Mouse (Mus musculus) lung, embryonic 14.5 days (tissue): Measurements from ENCODE around the gene Adamtsl5. TPM values are rescaled to one million over a fixed set of nuclear protein-coding genes. Genes with fewer than 3 reads are reported as not detected.

ENCODE experiments used
- ATAC-seq: fragments of 200-750 bp; cut with Nextera tagmentation; 2 replicates; pipeline ENCODE4 v1.8.0; 2017; ENCODE audit warnings: mild to moderate bottlenecking, moderate TSS enrichment, moderate library complexity; ENCODE audit not compliant: insufficient read depth
- DNase-seq: peaks from one replicate; pipeline ENCODE4 v3.0.0-alpha.2; 2015
- H3K27ac ChIP-seq: fragments of 300-500 bp; sonication (generic); 2 replicates; pipeline ENCODE4 v1.5.1; 2014; ENCODE audit warnings: low read depth, mild to moderate bottlenecking, moderate library complexity
- H3K27me3 ChIP-seq: fragments of 300-500 bp; sonication (generic); 2 replicates; pipeline ENCODE4 v1.6.1; 2014; ENCODE audit warnings: low read length, control low read depth; ENCODE audit not compliant: insufficient read depth
- H3K36me3 ChIP-seq: fragments of 300-500 bp; sonication (generic); 2 replicates; pipeline ENCODE4 v1.6.1; 2014; ENCODE audit warnings: control low read depth; ENCODE audit not compliant: insufficient read depth
- H3K4me1 ChIP-seq: fragments of 300-500 bp; sonication (generic); 2 replicates; pipeline ENCODE4 v1.6.1; 2014; ENCODE audit warnings: antibody characterized with exemption, control low read depth; ENCODE audit not compliant: insufficient read depth
- H3K4me2 ChIP-seq: fragments of 300-500 bp; sonication (generic); 2 replicates; pipeline ENCODE4 v1.6.1; 2014; ENCODE audit warnings: mild to moderate bottlenecking
- H3K4me3 ChIP-seq: fragments of 300-500 bp; sonication (generic); 2 replicates; pipeline ENCODE4 v1.5.1; 2014; ENCODE audit warnings: low read depth, low read length
- H3K9ac ChIP-seq: fragments of 300-500 bp; sonication (generic); 2 replicates; pipeline ENCODE4 v1.6.1; 2014
- H3K9me3 ChIP-seq: fragments of 300-500 bp; sonication (generic); 2 replicates; pipeline ENCODE4 v1.6.1; 2016; ENCODE audit warnings: low read depth, low read length, control low read depth
- CTCF ChIP-seq: IDR thresholded peaks from 2 replicates; pipeline ENCODE4 v1.5.1; 2016; ENCODE audit warnings: antibody characterized with exemption, low read depth
- WGBS: fragments of 180-500 bp; shearing (Covaris S2); extraction: QIAGEN DNeasy Blood & Tissue Kit; methylation state at CpG from one replicate; pipeline ENCODE4 v1.1.7; 2014; 5-methylcytosine and 5-hydroxymethylcytosine counted together
- polyA plus RNA-seq: library from polyadenylated mRNA; unstranded; fragments of >200 nt; fragmentation: Nextera tagmentation; extraction: Ambion mirVana; gene quantifications from 2 replicates; pipeline ENCODE4 v1.2.1, GENCODE M21; 2014

The Adamtsl5 gene
- polyA plus RNA-seq, 1 experiment from 2014 or later: 0.68 TPM

DNA sequence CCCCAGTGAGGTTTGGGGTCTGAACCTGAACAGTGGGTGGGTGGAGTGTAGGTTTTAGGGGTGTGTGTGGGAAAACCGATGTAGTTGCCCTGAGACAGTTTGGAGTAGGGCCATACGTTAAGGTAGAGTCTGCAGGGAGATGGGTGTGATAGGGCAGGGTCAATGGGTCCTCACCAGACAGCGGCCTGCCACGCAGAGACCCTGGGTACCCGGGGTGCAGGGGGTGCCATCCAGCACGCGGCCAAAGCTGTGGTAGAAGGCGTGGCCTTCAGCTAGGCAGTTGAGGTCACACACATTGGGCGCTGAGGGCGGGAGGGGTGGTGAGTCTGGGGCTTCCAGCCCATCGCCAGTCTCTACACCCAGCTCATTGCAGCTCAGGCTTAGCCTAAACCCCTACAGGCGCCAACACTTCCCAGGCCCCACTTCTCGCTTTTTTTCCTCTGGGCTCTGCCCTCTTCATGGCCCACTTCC is 4.8 kb downstream of the Adamtsl5 start:
- Histone ChIP-seq H3K9me3 (no peaks in the 10 kb centered on the region), H3K4me3 (peak overlapping the region; percentile 34), H3K9ac (peak overlapping the region; percentile 16; the same call in 1 of the 2 replicates), H3K36me3 (no peaks in the 10 kb centered on the region), H3K4me1 (peaks cover 12% of the 10 kb centered on the region; the same call in 1 of the 2 replicates), H3K27me3 (peaks cover 80% of the 10 kb centered on the region), H3K27ac (0 out of 2 replicates have a peak overlapping the region, but pooled peaks have one; percentile 12), H3K4me2 (peak overlapping the region; percentile 59)
- DNase-seq (no peak), ATAC-seq (peak; percentile 12; the same call in 1 of the 2 replicates)
- whole genome bisulfite sequencing: 21% methylated on average over 13 of the region's 13 CpGs
- no peak for TF ChIP-seq CTCF

DNA sequence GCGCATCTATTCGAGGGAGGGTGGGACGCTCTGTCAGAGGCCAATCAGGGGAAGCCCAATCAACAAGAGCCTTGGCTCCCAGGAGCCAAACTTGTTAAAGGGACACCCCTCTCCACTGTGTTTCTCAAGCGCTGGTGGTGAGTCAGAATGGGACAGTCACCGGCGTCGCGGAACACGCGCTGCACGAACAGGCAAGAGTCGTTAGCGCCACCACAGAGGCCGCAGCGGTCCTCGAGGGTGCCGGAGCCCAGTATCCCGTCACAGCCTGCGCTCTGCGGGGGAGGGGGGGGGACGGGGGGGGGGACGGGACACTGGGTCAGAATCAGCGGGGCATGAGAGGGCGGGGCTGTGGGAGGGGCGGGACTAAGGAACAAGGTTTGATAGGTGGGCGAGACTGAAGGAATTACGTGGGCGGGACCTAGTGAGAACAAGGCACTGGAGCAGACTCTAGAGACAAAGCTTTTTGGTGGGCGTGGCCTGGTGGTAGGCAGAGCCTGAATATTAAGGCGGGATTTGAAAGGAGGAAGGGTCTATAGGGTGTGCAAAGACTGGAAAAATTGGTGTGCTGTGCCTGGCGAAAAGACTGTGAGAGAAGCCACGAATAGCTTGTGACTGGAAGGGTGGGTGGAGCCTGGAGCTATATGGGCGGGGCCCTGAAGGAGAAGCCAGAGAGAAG is 5.3 kb downstream of the Adamtsl5 start:
- peak overlapping the region; percentile 34 for H3K4me3 ChIP-seq
- DNase-seq (peak; percentile 91), ATAC-seq (peak; percentile 77)
- H3K4me2 ChIP-seq: peak overlapping the region; percentile 59
- H3K27me3 ChIP-seq: peaks cover 74% of the 10 kb centered on the region
- peaks cover 7% of the 10 kb centered on the region; the same call in 1 of the 2 replicates for H3K4me1 ChIP-seq
- H3K9me3 ChIP-seq: no peaks in the 10 kb centered on the region
- 1% methylated on average over 32 of the region's 33 CpGs for WGBS
- TF ChIP-seq CTCF: no peak
- no peak overlapping the region for H3K9ac ChIP-seq
- H3K27ac ChIP-seq: 0 out of 2 replicates have a peak overlapping the region, but pooled peaks have one; percentile 12
- no peaks in the 10 kb centered on the region for H3K36me3 ChIP-seq

- Histone ChIP-seq H3K4me1 (peaks cover 7% of the 10 kb centered on the region; the same call in 1 of the 2 replicates), H3K9ac (no peak overlapping the region; the same call in 1 of the 2 replicates), H3K36me3 (no peaks in the 10 kb centered on the region), H3K4me2 (peak overlapping the region; percentile 59), H3K27ac (no peak overlapping the region), H3K27me3 (peaks cover 69% of the 10 kb centered on the region), H3K9me3 (no peaks in the 10 kb centered on the region), H3K4me3 (peak overlapping the region; percentile 34)
- DNase-seq (no peak), ATAC-seq (peak; percentile 21)
- no peak for TF ChIP-seq CTCF
- WGBS: 2% methylated on average over 26 of the region's 26 CpGs
These were observed 5.9 kb downstream of the Adamtsl5 start for GRCm38 (mm10) chr10:80342305-80342748.

DNA sequence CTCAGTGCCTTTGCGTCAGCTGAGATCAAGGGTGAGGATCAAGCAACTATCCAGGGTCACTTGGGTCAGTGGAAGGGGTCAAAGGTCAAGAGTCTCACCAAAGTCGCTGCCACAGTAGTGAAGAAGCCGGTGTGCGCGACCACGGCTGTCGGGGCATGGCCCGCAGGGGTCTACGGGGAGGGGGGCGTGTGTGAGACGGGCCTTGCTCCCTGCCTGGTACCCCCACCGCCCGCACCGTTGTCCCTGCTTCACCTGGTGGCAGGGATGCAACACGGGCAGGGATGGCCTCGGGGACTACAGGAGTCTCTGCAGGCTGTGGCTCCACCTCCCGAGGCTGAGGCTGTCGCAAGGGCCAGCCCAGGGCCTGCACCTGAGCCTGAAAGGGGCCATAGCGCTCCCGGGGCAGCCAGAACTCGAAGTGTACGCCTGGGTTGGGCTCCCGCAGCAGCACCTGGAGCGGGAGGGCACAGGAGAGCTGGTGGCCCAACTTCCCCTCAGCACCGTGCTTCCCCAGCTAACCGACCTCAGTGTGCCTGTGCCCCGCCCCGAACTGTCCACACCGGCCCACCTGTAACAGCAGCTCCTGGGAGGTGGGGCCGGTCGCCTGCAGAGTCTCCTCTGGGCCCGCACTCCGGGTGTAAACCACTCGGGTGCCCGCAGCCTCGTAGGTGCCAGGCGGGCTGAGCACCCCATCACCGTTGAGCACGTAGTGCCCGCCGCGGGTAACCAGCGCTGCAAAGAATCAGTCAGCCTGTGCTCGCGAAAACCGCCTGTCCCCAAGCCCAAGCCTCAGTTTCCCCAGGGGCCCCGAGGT is 6.5 kb downstream of the Adamtsl5 start:
- H3K27me3 ChIP-seq: peaks cover 64% of the 10 kb centered on the region

DNA sequence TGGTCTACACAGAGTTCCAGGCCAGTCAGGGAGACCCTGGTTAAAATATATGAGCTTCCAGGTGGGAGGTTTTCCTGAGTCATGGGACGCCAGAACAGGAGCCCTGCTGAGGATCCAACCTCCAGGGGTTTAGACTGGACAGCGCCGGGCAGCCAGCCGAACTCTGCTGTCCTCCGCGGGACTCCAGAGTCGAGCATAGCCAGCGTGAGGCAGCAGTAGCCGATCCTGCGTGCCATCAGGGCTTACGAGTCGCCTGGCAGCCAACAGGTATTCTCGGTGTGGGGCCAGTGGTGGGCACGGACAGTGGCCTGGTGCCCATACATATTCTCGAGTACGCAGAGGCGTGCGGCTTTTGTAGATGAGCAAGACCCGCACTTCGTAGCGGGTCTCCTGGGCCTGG is 7.2 kb downstream of the Adamtsl5 start:
- H3K4me1 ChIP-seq: peaks cover 7% of the 10 kb centered on the region; the same call in 1 of the 2 replicates
- ATAC-seq (no peak), DNase-seq (no peak)
- peak overlapping the region; percentile 34; the same call in 1 of the 2 replicates for H3K4me3 ChIP-seq
- H3K9ac ChIP-seq: no peak overlapping the region
- no peak for TF ChIP-seq CTCF
- no peak overlapping the region for H3K27ac ChIP-seq
- H3K27me3 ChIP-seq: peaks cover 58% of the 10 kb centered on the region
- H3K9me3 ChIP-seq: no peaks in the 10 kb centered on the region
- H3K4me2 ChIP-seq: no peak overlapping the region
- no peaks in the 10 kb centered on the region for H3K36me3 ChIP-seq
- WGBS: 19% methylated on average over 21 of the region's 21 CpGs

More for the DNA sequence above, 6.5 kb downstream of the Adamtsl5 start:
- Histone ChIP-seq H3K4me3 (peak overlapping the region; percentile 34), H3K9ac (no peak overlapping the region; the same call in 1 of the 2 replicates), H3K4me1 (peaks cover 7% of the 10 kb centered on the region; the same call in 1 of the 2 replicates), H3K27ac (no peak overlapping the region), H3K9me3 (no peaks in the 10 kb centered on the region), H3K36me3 (no peaks in the 10 kb centered on the region), H3K4me2 (peak overlapping the region; percentile 59)
- no peak for ATAC-seq
- DNase-seq: no peak
- TF ChIP-seq CTCF: no peak
- 3% methylated on average over 47 of the region's 47 CpGs for WGBS

DNA sequence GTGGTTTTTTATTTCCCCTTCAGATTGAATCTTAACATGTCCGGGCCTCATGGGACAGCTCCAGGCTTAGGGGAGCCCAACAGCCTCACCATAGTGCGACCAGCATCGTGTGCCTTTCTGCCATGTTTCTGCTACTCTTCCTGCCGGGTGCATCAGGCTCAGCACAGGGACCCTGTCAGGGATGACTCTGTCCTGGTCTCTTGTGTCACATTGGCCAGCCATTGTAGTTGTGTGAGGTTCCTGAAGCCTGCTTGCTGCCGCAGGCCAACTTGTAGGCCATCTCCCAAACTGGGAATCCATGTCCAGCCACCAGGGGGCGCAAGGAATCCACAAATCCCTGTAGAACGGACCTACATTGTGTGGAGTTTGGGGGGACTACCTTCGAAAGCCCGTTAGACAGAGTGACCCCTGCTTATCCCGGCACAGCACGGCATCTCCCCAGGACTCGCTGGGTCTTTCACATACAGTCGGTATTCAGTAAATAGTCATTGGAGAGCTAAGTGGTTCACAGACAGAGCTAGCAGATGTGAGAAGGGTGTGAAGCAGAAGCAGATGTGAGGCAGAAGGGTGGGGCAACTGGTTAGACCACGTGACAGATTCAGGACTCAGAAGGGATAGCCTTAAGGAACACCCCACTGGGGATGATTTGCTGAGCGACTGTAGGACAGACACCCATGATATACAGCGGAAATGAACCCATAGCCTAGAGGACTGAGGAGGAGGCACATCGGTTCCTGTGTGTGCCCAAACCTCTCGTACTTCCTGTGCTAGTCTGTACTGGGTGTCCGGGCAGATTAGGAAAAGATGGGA is 8.1 kb downstream of the Adamtsl5 start:
- no peak overlapping the region for H3K27ac ChIP-seq
- peak overlapping the region; percentile 23; the same call in 1 of the 2 replicates for H3K9ac ChIP-seq
- 20% methylated on average over 19 of the region's 19 CpGs for WGBS
- H3K27me3 ChIP-seq: peaks cover 49% of the 10 kb centered on the region
- H3K4me3 ChIP-seq: no peak overlapping the region
- peak; percentile 97 for TF ChIP-seq CTCF
- no peaks in the 10 kb centered on the region for H3K36me3 ChIP-seq
- H3K4me2 ChIP-seq: no peak overlapping the region
- peaks cover 7% of the 10 kb centered on the region; the same call in 1 of the 2 replicates for H3K4me1 ChIP-seq
- peak; percentile 94 for DNase-seq
- ATAC-seq: 0 out of 2 replicates have a peak, but pooled peaks have one; percentile 4
- H3K9me3 ChIP-seq: no peaks in the 10 kb centered on the region
